Mouse (Mus musculus) megakaryocyte, embryonic 14.5 days (primary cell): ENCODE measurements around the gene Lhfp.

Experiments
- FLI1 ChIP-seq: IDR thresholded peaks from 2 replicates; pipeline ENCODE4 v1.6.1; 2012; ENCODE audit warnings: low read length, inconsistent platforms, mixed read lengths
- GATA1 ChIP-seq: IDR thresholded peaks from 3 replicates; pipeline ENCODE4 v1.6.1; 2012; ENCODE audit warnings: mixed read lengths, low read length, inconsistent platforms, borderline replicate concordance

DNA sequence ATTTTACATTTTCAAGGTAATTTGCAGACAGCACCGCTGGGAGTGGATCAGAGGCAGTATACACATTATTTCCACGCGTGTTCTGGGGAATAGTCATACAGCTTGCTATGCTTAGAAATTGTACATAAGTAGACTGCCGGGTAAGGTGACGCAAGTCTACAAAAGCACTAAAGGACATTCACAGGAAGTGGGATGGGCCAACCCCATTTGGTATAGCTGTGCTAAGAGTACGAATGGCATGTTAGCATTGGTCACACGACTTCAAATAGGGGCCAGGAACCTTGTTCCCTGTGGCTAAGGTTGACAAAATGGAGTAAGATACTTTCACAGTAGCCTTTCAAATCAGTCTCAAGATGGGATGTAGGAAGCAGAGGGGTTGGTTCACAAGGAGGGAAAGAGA lies 4.4 kb upstream of the Lhfp start:
- no peak for TF ChIP-seq GATA1
- no peak for TF ChIP-seq FLI1
